In the genomic region with DNA sequence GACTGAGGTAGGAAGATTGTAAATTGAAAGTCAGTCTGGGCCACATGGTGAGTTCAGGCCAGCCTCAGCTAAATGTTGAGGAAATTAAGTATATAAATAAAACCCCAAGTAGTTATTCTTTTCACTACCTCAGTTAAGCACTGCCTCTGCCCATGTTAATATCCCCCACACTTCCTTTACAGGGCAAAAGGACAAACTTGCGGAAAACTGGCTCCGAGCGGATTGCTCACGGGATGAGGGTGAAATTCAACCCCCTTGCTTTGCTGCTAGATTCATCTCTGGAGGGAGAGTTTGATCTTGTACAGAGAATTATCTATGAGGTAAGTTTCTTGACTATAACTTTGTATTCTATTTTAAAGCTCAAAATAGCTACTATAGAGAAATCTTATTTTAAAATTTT, we compare ENCODE assay signal across 19 mouse cellular contexts.
"Had no signal": no experiment of that assay in that cellular context is flagged by ENCODE, and none has a peak within 500 bp of the region (broad histone marks: within the 10 kb centered on the region; RNA-seq: fewer than 3 reads in every experiment).

No protein-coding gene starts in this region.

- H3K4me1 ChIP-seq: intestine, embryonic 15.5 days; limb, embryonic 10.5 days; limb, embryonic 13.5 days; liver, embryonic 12.5 days; liver, embryonic 15.5 days; midbrain, embryonic 12.5 days; midbrain, embryonic 15.5 days; neural tube, embryonic 12.5 days; neural tube, embryonic 15.5 days had no signal

- DNase-seq: liver; lung, adult 18-20 months; lung, postnatal 14 days; lung, postnatal 4 days; right cerebral cortex, adult 18-20 months; right cerebral cortex, postnatal 14 days; right cerebral cortex, postnatal 4 days; thymus, adult 2 months; thymus, postnatal 14 days; thymus, postnatal 4 days had no signal

- ATAC-seq: intestine, embryonic 15.5 days; liver, embryonic 12.5 days; midbrain, embryonic 15.5 days had no signal

- H3K4me3 ChIP-seq: intestine, embryonic 15.5 days; limb, embryonic 10.5 days; limb, embryonic 13.5 days; liver, embryonic 12.5 days; liver, embryonic 15.5 days; midbrain, embryonic 12.5 days; midbrain, embryonic 15.5 days; neural tube, embryonic 12.5 days; neural tube, embryonic 15.5 days had no signal
